Mouse (Mus musculus) C2C12 (cell line): ENCODE data around the gene Ss18l1. TPM values are rescaled to one million over a fixed set of nuclear protein-coding genes. Genes with fewer than 3 reads are reported as not detected.

ENCODE experiments used
- H3K27me3 ChIP-seq: one replicate; pipeline ENCODE4 v1.6.1; 2011; ENCODE audit not compliant: control insufficient read depth, insufficient read depth, insufficient read length
- H3K36me3 ChIP-seq: one replicate; pipeline ENCODE4 v1.6.1; 2011; ENCODE audit not compliant: control insufficient read depth, insufficient read depth
- H3K4me3 ChIP-seq: one replicate; pipeline ENCODE4 v1.5.1; 2011; ENCODE audit warnings: mild to moderate bottlenecking, control low read depth; ENCODE audit not compliant: poor library complexity, insufficient read depth, severe bottlenecking
- H3K79me2 ChIP-seq: one replicate; pipeline ENCODE4 v1.6.1; 2011; ENCODE audit not compliant: control insufficient read depth, insufficient read depth
- H3K79me3 ChIP-seq: one replicate; pipeline ENCODE4 v1.6.1; 2011; ENCODE audit warnings: low read depth, control low read depth
- H3ac ChIP-seq: one replicate; pipeline ENCODE3; 2011; ENCODE audit warnings: low read depth; ENCODE audit not compliant: control insufficient read depth, insufficient read length
- CEBPB ChIP-seq: IDR thresholded peaks from one replicate; pipeline ENCODE4 v1.6.1; 2011; ENCODE audit warnings: low read depth, mild to moderate bottlenecking, control low read depth, moderate library complexity
- CTCF ChIP-seq: IDR thresholded peaks from one replicate; pipeline ENCODE4 v1.5.1; 2011; ENCODE audit not compliant: control insufficient read depth, insufficient read depth, insufficient read length
- FOSL1 ChIP-seq: IDR thresholded peaks from one replicate; pipeline ENCODE4 v1.8.0; 2011; ENCODE audit warnings: mild to moderate bottlenecking, low read length; ENCODE audit not compliant: poor library complexity, insufficient read depth, severe bottlenecking
- MAX ChIP-seq: IDR thresholded peaks from one replicate; pipeline ENCODE4 v1.6.1; 2011; ENCODE audit warnings: mild to moderate bottlenecking, control low read depth
- MYOD1 ChIP-seq: IDR thresholded peaks from one replicate; pipeline ENCODE4 v1.6.1; 2011; ENCODE audit warnings: low read depth; ENCODE audit not compliant: control insufficient read depth, insufficient read length
- MYOG ChIP-seq: IDR thresholded peaks from one replicate; pipeline ENCODE4 v1.6.1; 2011; ENCODE audit not compliant: control insufficient read depth, insufficient read length; ENCODE audit errors: extremely low read depth
- USF1 ChIP-seq: IDR thresholded peaks from one replicate; pipeline ENCODE4 v1.6.1; 2011; ENCODE audit warnings: low read depth, mild to moderate bottlenecking, control low read depth, moderate library complexity
- polyA plus RNA-seq: library from polyadenylated mRNA; unstranded; fragments of >200 nt; fragmentation: generic; extraction: Trizol; gene quantifications from one replicate; pipeline ENCODE4 v1.2.1, GENCODE M21; 2012; ENCODE audit warnings: missing spikeins

Ss18l1 gene
- polyA plus RNA-seq, 1 experiment, result 0.96 TPM

DNA sequence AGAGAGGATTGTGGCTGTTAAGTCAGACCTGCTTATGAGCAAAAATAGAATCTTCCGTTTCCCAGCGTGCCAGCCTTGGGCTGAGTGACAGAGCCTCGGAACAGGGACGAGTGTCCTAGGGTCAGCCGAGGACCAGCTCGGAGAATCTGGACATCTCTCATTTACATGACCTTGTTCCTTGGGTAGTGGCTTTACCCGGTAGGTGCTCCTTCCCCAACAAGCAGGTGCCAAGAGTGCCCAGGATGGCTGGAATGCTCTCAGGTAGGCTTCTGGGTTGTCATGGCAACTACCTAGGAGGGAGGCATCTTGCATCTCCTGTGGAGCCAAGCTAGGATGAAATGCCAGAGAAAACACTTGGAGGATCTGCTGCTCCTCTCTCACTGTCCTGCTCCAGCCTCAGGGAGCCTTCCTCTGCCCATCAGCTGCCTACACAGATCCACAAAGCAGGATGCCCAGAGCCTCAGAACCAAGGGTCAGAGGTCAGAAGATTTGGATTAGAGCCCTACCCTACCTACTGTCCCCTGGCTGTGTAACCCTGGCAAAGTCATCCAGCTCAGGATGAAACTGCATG is 22.1 kb upstream of the Ss18l1 start:
- no peak for TF ChIP-seq CTCF
- no peak for TF ChIP-seq CEBPB
- no peak for TF ChIP-seq MAX
- no peak for TF ChIP-seq MYOG
- TF ChIP-seq FOSL1, result no peak
- TF ChIP-seq USF1, result no peak
- peaks cover 44% of the 10 kb centered on the region for H3K27me3 ChIP-seq
- no peak overlapping the region for H3ac ChIP-seq
- no peak overlapping the region for H3K4me3 ChIP-seq
- H3K79me3 ChIP-seq, result no peaks in the 10 kb centered on the region
- peaks cover 3% of the 10 kb centered on the region for H3K79me2 ChIP-seq
- no peaks in the 10 kb centered on the region for H3K36me3 ChIP-seq

DNA sequence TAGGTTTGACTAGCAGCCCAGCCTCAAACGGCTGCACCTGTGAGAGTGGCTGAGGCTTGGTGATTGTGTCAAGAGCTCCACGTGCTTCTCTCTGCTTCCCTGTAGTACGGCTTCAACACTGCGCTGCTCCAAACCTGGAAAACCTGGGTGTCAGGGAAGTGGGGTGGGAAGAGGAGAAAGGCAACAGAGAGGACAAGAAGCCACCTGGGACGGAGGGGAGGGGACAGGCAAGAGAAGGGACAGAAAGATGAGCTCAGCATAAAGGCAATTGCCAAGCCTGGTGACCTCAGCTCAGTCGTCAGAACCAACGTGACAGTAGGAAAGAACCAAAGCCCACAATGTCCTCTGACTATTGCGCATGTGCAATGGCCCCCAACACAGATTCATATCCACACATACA is 21.4 kb upstream of the Ss18l1 start:
- no peak overlapping the region for H3ac ChIP-seq
- TF ChIP-seq CEBPB (no peak), MYOD1 (no peak), USF1 (no peak), MAX (no peak), FOSL1 (no peak), CTCF (no peak), MYOG (no peak)
- no peak overlapping the region for H3K4me3 ChIP-seq
- H3K36me3 ChIP-seq, result no peaks in the 10 kb centered on the region
- H3K79me3 ChIP-seq, result peaks cover 6% of the 10 kb centered on the region
- peaks cover 11% of the 10 kb centered on the region for H3K79me2 ChIP-seq
- peaks cover 39% of the 10 kb centered on the region for H3K27me3 ChIP-seq

DNA sequence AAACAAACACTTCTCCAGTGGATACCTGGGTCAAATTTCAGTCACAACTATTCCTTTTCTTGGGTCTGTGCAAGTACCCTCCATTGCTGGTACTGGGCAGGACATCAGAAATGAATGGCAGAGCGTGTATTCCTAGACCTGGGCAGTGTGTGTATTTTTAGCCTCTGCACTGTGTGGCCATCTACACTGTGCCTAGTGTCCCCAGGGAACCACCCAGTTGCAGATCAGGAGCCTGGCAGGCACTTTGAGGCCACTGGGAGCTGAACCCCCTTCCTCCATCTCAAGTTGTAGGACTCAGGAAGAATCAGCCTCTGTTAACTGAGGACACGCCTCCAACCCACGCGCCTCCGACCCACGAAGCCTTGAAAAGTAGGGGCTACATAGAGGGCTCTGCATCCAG is 19.6 kb upstream of the Ss18l1 start:
- H3K27me3 ChIP-seq, result peaks cover 37% of the 10 kb centered on the region
- TF ChIP-seq FOSL1 (no peak), CTCF (no peak), MYOD1 (no peak), CEBPB (no peak)
- no peak overlapping the region for H3K4me3 ChIP-seq
- H3K36me3 ChIP-seq, result peaks cover 4% of the 10 kb centered on the region
- peaks cover 23% of the 10 kb centered on the region for H3K79me3 ChIP-seq
- H3ac ChIP-seq, result no peak overlapping the region
- peaks cover 29% of the 10 kb centered on the region for H3K79me2 ChIP-seq

DNA sequence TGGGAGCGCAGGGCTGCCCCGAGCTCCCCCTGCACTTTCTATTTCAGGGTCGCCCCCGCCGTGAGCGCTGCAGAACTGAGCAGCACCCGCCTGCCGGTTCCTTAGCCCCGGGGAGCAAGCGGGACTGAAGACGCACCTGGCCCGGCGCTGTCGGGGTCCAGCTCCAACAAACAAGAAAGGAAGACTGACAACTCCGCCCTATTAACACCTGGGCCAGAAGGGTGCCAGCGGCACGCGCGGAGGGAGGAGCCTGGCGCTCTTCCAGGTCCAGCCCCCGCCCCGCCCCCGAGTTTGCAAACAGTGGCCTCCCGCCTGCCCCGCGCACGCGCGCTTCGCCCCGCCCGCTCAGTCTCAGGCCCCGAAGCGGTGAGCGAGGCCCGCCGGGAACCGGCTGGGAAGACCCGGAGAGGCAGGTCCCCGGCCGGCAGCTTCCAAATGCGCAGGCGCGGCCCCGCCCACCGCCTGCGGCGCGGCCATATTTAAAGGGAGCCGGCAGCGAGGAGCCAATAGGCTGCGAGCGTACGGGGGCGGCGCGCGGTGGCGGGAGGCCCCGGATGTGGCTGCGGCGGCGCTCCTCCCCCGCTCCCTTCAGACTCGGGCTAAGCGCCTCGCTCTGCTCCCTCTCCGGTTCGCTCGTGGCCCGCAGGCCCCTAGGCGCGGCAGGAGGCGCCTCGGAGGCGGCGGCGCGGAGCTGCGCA is 17.8 kb upstream of the Ss18l1 start, which contains the start of gene Lsm14b:
TSS of gene Lsm14b (plus strand) at position 587 of the 698 bp plus-strand sequence.
- peak within 1 kb of the TSS; percentile 78 for H3ac ChIP-seq

DNA sequence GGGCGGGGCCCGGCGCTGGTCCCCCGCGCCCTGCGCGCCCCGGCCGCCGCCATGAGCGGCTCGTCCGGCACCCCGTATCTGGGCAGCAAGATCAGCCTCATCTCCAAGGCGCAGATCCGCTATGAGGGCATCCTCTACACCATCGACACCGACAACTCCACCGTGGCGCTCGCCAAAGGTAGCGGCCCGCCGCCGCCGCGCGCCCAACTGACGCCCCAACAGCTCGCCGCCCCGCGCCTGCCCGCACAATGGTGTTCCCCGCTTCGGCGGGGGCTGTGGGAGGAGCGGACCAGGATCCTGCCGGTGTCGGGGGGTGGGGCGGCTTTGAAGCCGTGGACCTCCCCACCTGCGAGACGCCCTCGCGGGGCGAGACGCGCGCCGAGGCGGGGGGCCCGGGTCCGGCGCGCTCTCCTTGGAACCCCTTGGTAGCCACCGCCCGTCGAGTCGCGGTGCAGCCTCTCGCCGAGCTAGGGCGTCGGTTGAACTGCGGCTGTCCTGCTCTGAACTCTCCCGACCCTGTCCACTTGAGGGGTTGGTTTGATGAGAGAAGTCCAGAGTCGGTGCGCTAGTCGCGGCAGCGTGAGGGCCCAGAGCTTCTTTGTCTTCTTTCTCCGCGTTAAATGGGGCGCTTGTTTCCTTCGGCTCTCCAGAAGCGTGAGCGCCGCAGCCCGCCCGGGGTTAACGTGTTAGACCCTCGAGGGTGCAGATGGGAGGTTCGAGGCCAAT is 17.0 kb upstream of the Ss18l1 start:
- peak overlapping the region; percentile 78 for H3ac ChIP-seq
- H3K36me3 ChIP-seq, result peaks cover 29% of the 10 kb centered on the region
- peak overlapping the region; percentile 78 for H3K4me3 ChIP-seq
- peaks cover 36% of the 10 kb centered on the region for H3K79me3 ChIP-seq
- TF ChIP-seq USF1 (no peak), CTCF (no peak), MAX (no peak), CEBPB (no peak), MYOD1 (no peak), MYOG (no peak), FOSL1 (no peak)
- peaks cover 54% of the 10 kb centered on the region for H3K79me2 ChIP-seq
- peaks cover 18% of the 10 kb centered on the region for H3K27me3 ChIP-seq

More for the DNA sequence above, 17.8 kb upstream of the Ss18l1 start, which contains the start of gene Lsm14b:
- Histone ChIP-seq H3K27me3 (peaks cover 26% of the 10 kb centered on the region), H3K36me3 (peaks cover 22% of the 10 kb centered on the region), H3K4me3 (peak within 1 kb of the TSS; percentile 78), H3K79me3 (peaks cover 33% of the 10 kb centered on the region), H3K79me2 (peaks cover 47% of the 10 kb centered on the region)
- TF ChIP-seq CEBPB (no peak), CTCF (no peak), MYOG (no peak), MAX (peak; percentile 17), USF1 (no peak), FOSL1 (no peak)
